Mouse (Mus musculus) liver, adult 2 months (tissue): ENCODE measurements around the gene Myog. TPM values are rescaled to one million over a fixed set of nuclear protein-coding genes. Genes with fewer than 3 reads are reported as not detected.

Experiments
- DNase-seq: peaks from one replicate; pipeline ENCODE4 v3.0.0-alpha.2; 2011; ENCODE audit warnings: low read depth, low spot score; ENCODE audit errors: extremely low read depth
- H3K27ac ChIP-seq: fragments of 200-500 bp; replicated peaks from 2 replicates; pipeline ENCODE4 v1.5.1; 2012; ENCODE audit warnings: low read depth, mild to moderate bottlenecking, control low read depth, inconsistent platforms, low read length; ENCODE audit not compliant: insufficient read depth
- H3K27me3 ChIP-seq: fragments of 200-500 bp; 2 replicates; pipeline ENCODE4 v1.6.1; 2012; ENCODE audit warnings: mild to moderate bottlenecking, moderate library complexity, low read length, inconsistent platforms; ENCODE audit not compliant: control insufficient read depth, insufficient read depth
- H3K36me3 ChIP-seq: fragments of 200-500 bp; 2 replicates; pipeline ENCODE4 v1.6.1; 2012; ENCODE audit warnings: low read length, inconsistent platforms; ENCODE audit not compliant: control insufficient read depth, insufficient read depth
- H3K4me1 ChIP-seq: fragments of 200-500 bp; 2 replicates; pipeline ENCODE4 v1.6.1; 2011; ENCODE audit warnings: low read length; ENCODE audit not compliant: control insufficient read depth, insufficient read depth
- H3K4me3 ChIP-seq: fragments of 200-500 bp; 2 replicates; pipeline ENCODE4 v1.5.1; 2011; ENCODE audit warnings: low read depth, mild to moderate bottlenecking, control low read depth, low read length, moderate library complexity; ENCODE audit not compliant: insufficient read depth
- H3K79me2 ChIP-seq: fragments of 200-500 bp; 2 replicates; pipeline ENCODE4 v1.6.1; 2012; ENCODE audit warnings: inconsistent platforms, mild to moderate bottlenecking, low read length, moderate library complexity; ENCODE audit not compliant: control insufficient read depth, insufficient read depth
- H3K9ac ChIP-seq: fragments of 200-500 bp; 2 replicates; pipeline ENCODE4 v1.6.1; 2012; ENCODE audit warnings: low read depth, mild to moderate bottlenecking, control low read depth, inconsistent platforms, low read length
- CTCF ChIP-seq: fragments of 200-500 bp; IDR thresholded peaks from 2 replicates; pipeline ENCODE4 v1.5.1; 2011; ENCODE audit warnings: low read depth, low read length, control low read depth
- POLR2A ChIP-seq: fragments of 200-500 bp; IDR thresholded peaks from 2 replicates; pipeline ENCODE4 v1.6.1; 2011; ENCODE audit warnings: low read length, control low read depth; ENCODE audit not compliant: insufficient read depth; ENCODE audit errors: extremely low read depth
- WGBS: fragments of 180-500 bp; shearing (Covaris S2); methylation state at CpG from one replicate; pipeline ENCODE4 v1.1.7; 2018; 5-methylcytosine and 5-hydroxymethylcytosine counted together
- polyA plus RNA-seq: library from polyadenylated mRNA; depleted of rRNA; stranded (reverse); fragments of >200 nt; gene quantifications from 2 replicates; pipeline ENCODE4 v1.2.3, GENCODE M21; 2012
- total RNA-seq: library from RNA; depleted of rRNA; stranded (reverse); fragments of >200 nt; gene quantifications from 2 replicates; pipeline ENCODE4 v1.2.3, GENCODE M21; 2014

Gene Myog
- total and polyA plus RNA-seq, 2 experiments = not detected

DNA sequence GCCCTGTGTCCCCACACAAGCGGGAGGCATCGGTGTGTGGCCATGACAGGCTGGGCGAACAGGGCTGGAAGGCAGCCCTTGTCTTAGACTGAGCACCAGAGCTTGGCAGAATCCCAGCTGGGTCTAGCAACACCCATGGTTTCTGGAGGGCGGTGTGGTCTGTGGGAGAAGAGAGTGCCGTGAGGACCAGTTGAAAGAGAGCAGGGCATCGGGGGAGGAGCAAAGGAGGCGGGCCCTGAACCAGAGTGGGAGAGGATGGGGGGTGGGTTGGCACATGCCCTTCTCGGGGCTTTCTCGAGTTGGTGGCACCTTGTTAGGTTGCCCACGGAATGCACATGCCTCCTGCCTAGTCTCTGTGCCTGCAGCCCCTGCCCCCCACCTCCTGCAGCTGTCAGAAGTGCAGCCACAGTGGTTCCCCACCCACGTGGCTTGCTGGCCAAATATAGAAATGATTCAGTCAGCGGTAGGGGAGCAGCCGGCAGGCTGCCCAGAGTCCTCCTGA is 43.0 kb downstream of the Myog start, which contains the start of gene Ppfia4:
Gene Ppfia4, minus strand, starts transcription at position 159 of the 502 bp plus-strand sequence.
- Histone ChIP-seq H3K9ac (no peak within 1 kb of the TSS), H3K27ac (no peak within 1 kb of the TSS), H3K36me3 (no peaks in the 10 kb centered on the region), H3K4me1 (no peaks in the 10 kb centered on the region), H3K79me2 (no peaks in the 10 kb centered on the region), H3K27me3 (no peaks in the 10 kb centered on the region), H3K4me3 (no peak within 1 kb of the TSS)
- no peak for DNase-seq
- 57% methylated on average over 13 of the region's 13 CpGs for WGBS
- TF ChIP-seq POLR2A = no peak
- TF ChIP-seq CTCF = no peak

DNA sequence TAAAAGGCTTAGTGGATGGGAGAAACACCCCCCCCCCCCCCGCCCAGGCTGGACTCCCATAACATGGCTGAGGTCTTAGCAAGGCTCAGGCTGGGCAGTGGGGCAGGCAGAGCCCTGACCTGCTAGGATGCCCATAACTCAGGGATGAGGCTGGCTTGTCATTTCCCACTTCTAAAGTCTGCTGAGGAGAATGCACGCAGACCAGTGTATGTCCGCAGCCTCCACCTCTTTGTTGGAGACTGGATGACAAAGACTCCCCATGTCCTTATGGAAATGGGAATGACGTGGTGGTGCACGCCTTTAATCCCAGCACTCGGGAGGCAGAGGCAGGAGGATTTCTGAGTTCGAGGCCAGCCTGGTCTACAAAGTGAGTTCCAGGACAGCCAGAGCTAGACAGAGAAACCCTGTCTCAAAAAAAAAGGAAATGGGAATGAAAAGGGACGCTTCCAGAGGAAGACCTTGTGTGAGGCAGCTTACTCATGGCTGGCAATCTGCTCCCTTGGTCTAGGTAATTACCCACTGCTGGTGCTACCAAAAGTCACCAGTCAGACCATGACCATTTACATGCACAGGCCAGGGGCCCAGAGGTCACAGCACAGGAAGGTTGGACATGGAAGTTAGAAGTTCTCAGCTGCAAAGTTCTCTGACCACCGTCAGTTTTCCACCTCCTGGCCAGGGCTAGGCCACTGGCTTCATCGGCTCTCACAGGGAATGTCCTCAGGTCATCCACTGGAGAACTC is 43.8 kb downstream of the Myog start:
- Histone ChIP-seq H3K27me3 (no peaks in the 10 kb centered on the region), H3K27ac (no peak overlapping the region), H3K4me3 (no peak overlapping the region), H3K9ac (no peak overlapping the region), H3K36me3 (no peaks in the 10 kb centered on the region), H3K79me2 (no peaks in the 10 kb centered on the region), H3K4me1 (no peaks in the 10 kb centered on the region)
- no peak for DNase-seq
- WGBS = 86% methylated on average over 10 of the region's 10 CpGs
- TF ChIP-seq POLR2A = no peak
- TF ChIP-seq CTCF = no peak

DNA sequence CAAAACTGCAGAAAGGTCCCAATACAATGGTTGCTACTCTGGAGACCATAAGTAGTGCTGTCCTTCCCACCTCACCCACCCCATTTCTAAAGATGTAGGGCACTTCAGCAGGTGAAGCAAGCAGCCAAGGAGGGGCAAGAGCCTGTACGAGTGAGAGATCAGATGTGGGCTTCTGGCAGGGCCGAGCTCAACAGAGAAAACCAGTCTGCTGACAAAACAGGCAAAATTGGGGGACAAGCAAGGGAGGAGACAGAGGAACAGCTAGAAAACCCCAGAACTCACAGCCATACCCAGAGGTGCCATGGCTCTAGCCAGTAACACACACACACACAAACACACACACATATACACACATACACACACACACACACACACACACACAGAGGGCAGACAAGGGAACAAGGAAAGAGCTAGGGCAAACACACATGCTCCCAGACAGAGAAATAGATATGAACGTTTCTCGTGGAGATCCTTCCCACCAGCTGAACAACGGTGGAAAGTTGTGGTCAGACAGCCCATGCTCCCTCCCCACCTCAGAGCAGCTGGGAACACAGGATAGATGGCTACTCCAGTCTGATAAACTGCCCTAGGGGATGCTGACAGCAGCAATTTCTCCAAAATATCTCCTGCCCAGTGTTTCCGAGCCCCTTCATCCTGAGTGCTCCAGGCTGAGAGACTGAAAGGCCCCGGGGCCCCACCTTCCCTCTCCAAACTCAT is 44.5 kb downstream of the Myog start:
- WGBS = 72% methylated on average over 7 of the region's 7 CpGs
- no peak for DNase-seq

DNA sequence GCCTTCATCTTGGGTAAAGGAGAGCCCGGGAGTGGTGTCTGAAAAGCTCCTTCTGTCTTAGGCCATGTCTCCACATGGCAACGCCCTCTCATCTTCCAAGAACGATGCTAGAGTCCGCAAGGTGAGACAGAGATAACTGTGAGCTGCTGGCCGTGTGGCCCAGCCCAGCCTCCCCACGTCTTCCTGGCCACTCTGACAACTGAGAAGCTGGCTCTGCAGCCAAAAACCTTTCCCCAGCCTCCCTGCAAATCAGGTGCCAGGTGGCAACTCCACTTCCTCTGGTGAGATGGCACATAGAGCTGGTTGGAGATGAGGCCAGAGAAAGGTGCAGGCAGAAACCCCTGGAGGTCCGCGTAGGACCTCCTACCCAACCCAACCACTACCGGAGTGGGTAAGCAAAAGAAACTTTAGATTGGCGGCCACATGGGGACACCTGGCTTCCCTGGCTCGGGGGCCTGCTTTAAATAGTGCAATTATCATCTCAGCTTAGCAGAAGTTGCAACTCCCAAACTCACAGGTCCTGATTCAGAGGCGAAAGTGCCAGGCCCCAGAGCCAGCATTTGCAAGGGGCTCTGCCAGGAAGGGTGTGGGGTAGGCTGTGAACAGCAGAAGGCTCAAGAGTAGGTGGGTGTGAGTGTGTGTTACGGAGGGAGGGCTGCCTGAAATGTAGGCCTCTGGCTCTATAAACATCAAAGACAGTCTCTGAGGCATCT is 45.6 kb downstream of the Myog start:
- H3K27me3 ChIP-seq = no peaks in the 10 kb centered on the region
- no peak overlapping the region for H3K4me3 ChIP-seq
- 84% methylated on average over 13 of the region's 13 CpGs for WGBS
- TF ChIP-seq CTCF (no peak), POLR2A (no peak)
- no peak overlapping the region for H3K9ac ChIP-seq
- H3K36me3 ChIP-seq = no peaks in the 10 kb centered on the region
- no peaks in the 10 kb centered on the region for H3K79me2 ChIP-seq
- no peaks in the 10 kb centered on the region for H3K4me1 ChIP-seq
- no peak for DNase-seq
- H3K27ac ChIP-seq = no peak overlapping the region

More for the DNA sequence above, 44.5 kb downstream of the Myog start:
- no peaks in the 10 kb centered on the region for H3K79me2 ChIP-seq
- H3K36me3 ChIP-seq = no peaks in the 10 kb centered on the region
- no peaks in the 10 kb centered on the region for H3K27me3 ChIP-seq
- H3K9ac ChIP-seq = no peak overlapping the region
- H3K4me3 ChIP-seq = no peak overlapping the region
- H3K4me1 ChIP-seq = no peaks in the 10 kb centered on the region
- H3K27ac ChIP-seq = no peak overlapping the region
- no peak for TF ChIP-seq POLR2A
- TF ChIP-seq CTCF = no peak

DNA sequence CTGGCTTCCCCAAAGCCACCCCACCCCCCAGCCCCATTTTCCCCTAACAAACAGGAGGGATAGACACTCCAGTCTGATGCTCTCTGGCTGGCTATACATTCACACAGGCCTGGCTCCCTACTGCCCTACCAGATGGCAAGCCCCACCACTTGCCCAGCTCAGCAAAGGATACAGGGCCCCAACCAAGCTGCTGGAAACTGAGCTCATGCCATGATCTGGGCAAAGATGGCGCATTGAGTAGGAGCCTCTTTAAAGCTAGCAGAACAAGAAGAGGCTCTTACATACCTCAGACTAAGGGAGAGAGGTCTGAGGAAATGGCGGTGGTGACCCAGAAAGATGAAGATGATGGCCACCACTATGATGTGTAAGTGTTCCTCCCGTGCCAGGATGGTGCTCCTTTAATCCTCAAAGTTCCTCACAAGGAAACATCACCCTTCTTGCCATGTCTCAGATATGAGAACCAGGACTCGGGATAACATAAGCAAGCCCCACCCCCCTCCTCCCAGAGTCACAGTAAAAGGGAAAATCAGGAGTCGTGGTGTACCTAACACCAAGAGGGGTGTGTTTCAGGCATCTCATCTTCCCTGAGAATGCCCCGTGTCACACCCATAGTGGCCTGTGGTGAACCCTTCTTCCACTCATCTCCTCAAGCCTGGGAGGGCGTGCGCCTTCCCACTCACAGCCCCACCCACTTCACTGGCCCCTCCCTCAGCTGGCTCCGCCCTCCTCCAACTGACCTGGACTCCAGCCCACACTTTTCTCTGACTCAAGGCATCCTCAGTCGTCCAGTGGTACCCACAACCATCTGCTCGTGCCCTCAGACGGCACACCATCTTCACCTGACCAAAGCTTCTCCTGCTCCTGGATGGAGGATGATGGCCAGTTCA is 46.4 kb downstream of the Myog start:
- Histone ChIP-seq H3K79me2 (no peaks in the 10 kb centered on the region), H3K9ac (no peak overlapping the region), H3K4me1 (no peaks in the 10 kb centered on the region), H3K36me3 (no peaks in the 10 kb centered on the region), H3K27me3 (no peaks in the 10 kb centered on the region), H3K27ac (no peak overlapping the region), H3K4me3 (no peak overlapping the region)
- no peak for DNase-seq
- 85% methylated on average over 12 of the region's 12 CpGs for WGBS
- no peak for TF ChIP-seq CTCF
- TF ChIP-seq POLR2A = no peak
